Mouse (Mus musculus) small intestine, adult 2 months (tissue): ENCODE measurements around the gene Cfdp1.

Experiments used
- CTCF ChIP-seq: fragments of 200-500 bp; IDR thresholded peaks from 2 replicates; pipeline ENCODE4 v1.5.1; 2012; ENCODE audit warnings: low read depth, mild to moderate bottlenecking, control low read depth, inconsistent platforms, low read length, moderate library complexity, mixed read lengths; ENCODE audit not compliant: insufficient replicate concordance, insufficient read length; ENCODE audit errors: extremely low read depth
- POLR2A ChIP-seq: fragments of 200-500 bp; IDR thresholded peaks from 2 replicates; pipeline ENCODE4 v1.6.1; 2012; ENCODE audit warnings: low read depth, mild to moderate bottlenecking, control low read depth, inconsistent platforms, low read length, moderate library complexity

DNA sequence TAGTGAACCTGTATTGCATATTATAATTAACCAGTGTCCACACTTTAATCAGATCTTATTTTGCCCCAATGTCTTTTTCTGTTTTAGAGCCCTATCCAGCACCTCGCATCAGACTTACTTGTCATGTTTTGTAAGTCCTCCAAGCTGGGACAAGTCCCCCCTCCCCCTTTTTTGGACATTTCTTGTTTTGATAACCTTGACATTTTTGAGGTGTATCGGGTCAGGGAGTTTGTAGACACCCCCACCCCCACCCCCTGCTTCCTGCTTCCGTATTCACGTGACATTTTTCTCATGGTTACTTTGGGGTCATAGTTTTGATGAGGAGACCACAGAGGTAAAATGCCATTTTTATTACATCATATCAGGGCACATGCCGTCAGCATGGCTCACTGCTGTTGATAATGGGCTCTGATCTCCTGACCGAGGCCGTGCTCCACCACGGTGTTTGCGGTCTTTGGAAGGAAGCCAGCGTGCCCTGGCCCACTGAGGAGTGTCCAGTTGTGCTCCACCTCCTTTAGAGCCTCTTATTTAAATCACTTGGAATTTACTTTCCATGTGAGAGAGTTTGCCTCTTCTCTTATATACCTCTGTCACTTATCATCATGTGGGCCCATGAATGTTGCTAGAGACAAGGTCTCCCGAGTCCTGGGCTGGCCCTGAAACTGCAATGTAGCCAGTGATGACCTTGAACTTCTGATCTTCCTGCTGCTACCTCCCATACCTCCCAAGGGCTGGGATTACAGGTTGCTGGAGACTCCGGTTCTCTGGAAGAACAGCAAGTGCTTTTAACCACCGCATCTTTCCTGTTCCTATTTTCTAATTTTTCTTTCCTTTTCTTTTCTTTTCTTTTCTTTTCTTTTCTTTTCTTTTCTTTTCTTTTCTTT is 107.3 kb downstream of the Cfdp1 start:
- TF ChIP-seq CTCF (no peak), POLR2A (no peak)
